Mouse (Mus musculus) layer of hippocampus, adult 2 months (tissue): Measurements from ENCODE around the gene Ikzf1. TPM values are rescaled to one million over a fixed set of nuclear protein-coding genes. Genes with fewer than 3 reads are reported as not detected.

Experiments
- DNase-seq, 2 experiments: peaks; one replicate each; pipeline ENCODE4 v3.0.0; 2022; ENCODE audit warnings: low spot score in 2 of 2
- H3K27ac ChIP-seq: fragments of 200-600 bp; 2 replicates; pipeline ENCODE4 v1.8.1; 2022
- H3K4me3 ChIP-seq: fragments of 200-600 bp; 2 replicates; pipeline ENCODE4 v1.8.1; 2022; ENCODE audit warnings: mild to moderate bottlenecking
- CTCF ChIP-seq: fragments of 200-600 bp; conservative IDR thresholded peaks from 2 replicates; pipeline ENCODE4 v1.8.1; 2022; ENCODE audit warnings: antibody characterized with exemption, mild to moderate bottlenecking, moderate library complexity
- total RNA-seq, 2 experiments: library from RNA; stranded (reverse); gene quantifications; 2 replicates each; pipeline ENCODE4 v1.2.3; 2021

Ikzf1 gene
- total RNA-seq, 2 experiments from 2014 or later = 2.6 to 4.0 TPM

- Histone ChIP-seq H3K27ac (no peak overlapping the region), H3K4me3 (no peak overlapping the region)
- no peak for TF ChIP-seq CTCF
- no peak for DNase-seq
Measured at GRCm38 (mm10) chr11:11732972-11733770, 48.4 kb downstream of the Ikzf1 start.

- no peak overlapping the region for H3K27ac ChIP-seq
- no peak overlapping the region for H3K4me3 ChIP-seq
- DNase-seq = no peak
- TF ChIP-seq CTCF = no peak
Measured at GRCm38 (mm10) chr11:11735155-11735554, 50.4 kb downstream of the Ikzf1 start.

GRCm38 (mm10) chr11:11736948-11737347 lies 52.1 kb downstream of the Ikzf1 start:
- no peak for DNase-seq
- TF ChIP-seq CTCF = no peak
- Histone ChIP-seq H3K27ac (no peak overlapping the region), H3K4me3 (no peak overlapping the region)

- DNase-seq = no peak
- no peak for TF ChIP-seq CTCF
- H3K4me3 ChIP-seq = no peak overlapping the region
Measured at GRCm38 (mm10) chr11:11737562-11737961, 52.8 kb downstream of the Ikzf1 start.

GRCm38 (mm10) chr11:11739054-11739453 lies 54.3 kb downstream of the Ikzf1 start:
- no peak overlapping the region for H3K27ac ChIP-seq
- no peak overlapping the region for H3K4me3 ChIP-seq
- no peak for TF ChIP-seq CTCF
- DNase-seq = no peak

More at GRCm38 (mm10) chr11:11737562-11737961, 52.8 kb downstream of the Ikzf1 start:
- H3K27ac ChIP-seq = no peak overlapping the region

- TF ChIP-seq CTCF = no peak
- no peak overlapping the region for H3K27ac ChIP-seq
- H3K4me3 ChIP-seq = no peak overlapping the region
- DNase-seq = no peak
Measured at GRCm38 (mm10) chr11:11740603-11741002, 55.8 kb downstream of the Ikzf1 start.

GRCm38 (mm10) chr11:11741574-11741973 lies 56.8 kb downstream of the Ikzf1 start:
- Histone ChIP-seq H3K4me3 (no peak overlapping the region), H3K27ac (no peak overlapping the region)
- no peak for DNase-seq
- no peak for TF ChIP-seq CTCF

- no peak for DNase-seq
- Histone ChIP-seq H3K27ac (no peak overlapping the region), H3K4me3 (no peak overlapping the region)
- TF ChIP-seq CTCF = peak; percentile 67
Measured at GRCm38 (mm10) chr11:11742626-11743025, 57.8 kb downstream of the Ikzf1 start.

- H3K27ac ChIP-seq = no peak overlapping the region
- no peak for DNase-seq
- no peak for TF ChIP-seq CTCF
- no peak overlapping the region for H3K4me3 ChIP-seq
Measured at GRCm38 (mm10) chr11:11744222-11744621, 59.4 kb downstream of the Ikzf1 start.

- TF ChIP-seq CTCF = no peak
- Histone ChIP-seq H3K27ac (no peak overlapping the region), H3K4me3 (no peak overlapping the region)
- no peak for DNase-seq
Measured at GRCm38 (mm10) chr11:11751091-11751490, 66.3 kb downstream of the Ikzf1 start.

GRCm38 (mm10) chr11:11752859-11753258 lies 68.1 kb downstream of the Ikzf1 start:
- no peak for DNase-seq
- H3K27ac ChIP-seq = no peak overlapping the region
- no peak for TF ChIP-seq CTCF

GRCm38 (mm10) chr11:11758121-11758520 lies 73.3 kb downstream of the Ikzf1 start:
- no peak for DNase-seq
- no peak for TF ChIP-seq CTCF
- no peak overlapping the region for H3K27ac ChIP-seq
- H3K4me3 ChIP-seq = no peak overlapping the region

More at GRCm38 (mm10) chr11:11752859-11753258, 68.1 kb downstream of the Ikzf1 start:
- H3K4me3 ChIP-seq = no peak overlapping the region

- Histone ChIP-seq H3K4me3 (no peak overlapping the region), H3K27ac (no peak overlapping the region)
- TF ChIP-seq CTCF = no peak
- DNase-seq = no peak
Measured at GRCm38 (mm10) chr11:11758883-11759282, 74.1 kb downstream of the Ikzf1 start.

GRCm38 (mm10) chr11:11763211-11763666 lies 78.4 kb downstream of the Ikzf1 start:
- H3K27ac ChIP-seq = no peak overlapping the region
- TF ChIP-seq CTCF = no peak
- H3K4me3 ChIP-seq = no peak overlapping the region
- DNase-seq = no peak
